Mouse (Mus musculus): ENCODE measurements around the gene Asic4.

- TF ChIP-seq EP300 (IDR thresholded peaks at IDR 0.05; ENCODE audit: low read depth): no peak
- TF ChIP-seq CTCF (IDR thresholded peaks at IDR 0.05; ENCODE audit: low read depth): no peak
These were observed 28.4 kb upstream of the Asic4 start for GRCm38 (mm10) chr1:75421794-75422193.
